Mouse (Mus musculus): Measurements from ENCODE around the gene Tbxas1.

The Tbxas1 gene

GRCm38 (mm10) chr6:38900479-38901126, 25.4 kb downstream of the Tbxas1 start:
- DNase-seq, result no peak

- no peak for DNase-seq
These were observed 25.9 kb downstream of the Tbxas1 start for GRCm38 (mm10) chr6:38901152-38901551.

GRCm38 (mm10) chr6:38901636-38902035, 26.4 kb downstream of the Tbxas1 start:
- no peak for DNase-seq

GRCm38 (mm10) chr6:38902820-38903439, 27.7 kb downstream of the Tbxas1 start:
- no peak for DNase-seq

GRCm38 (mm10) chr6:38906005-38906404, 30.8 kb downstream of the Tbxas1 start:
- no peak for DNase-seq

GRCm38 (mm10) chr6:38908401-38908800, 33.2 kb downstream of the Tbxas1 start:
- no peak for DNase-seq

GRCm38 (mm10) chr6:38910828-38911559, 35.8 kb downstream of the Tbxas1 start:
- peak; percentile 72 for DNase-seq

GRCm38 (mm10) chr6:38912121-38912660, 37.0 kb downstream of the Tbxas1 start:
- DNase-seq, result no peak

GRCm38 (mm10) chr6:38912845-38913244, 37.6 kb downstream of the Tbxas1 start:
- no peak for DNase-seq

- no peak for DNase-seq
These were observed 38.3 kb downstream of the Tbxas1 start for GRCm38 (mm10) chr6:38913386-38914042.

GRCm38 (mm10) chr6:38914181-38914580, 39.0 kb downstream of the Tbxas1 start:
- DNase-seq, result no peak

GRCm38 (mm10) chr6:38915776-38916175, 40.6 kb downstream of the Tbxas1 start:
- no peak for DNase-seq

- no peak for DNase-seq
These were observed 41.4 kb downstream of the Tbxas1 start for GRCm38 (mm10) chr6:38916571-38916970.

- no peak for DNase-seq
These were observed 42.2 kb downstream of the Tbxas1 start for GRCm38 (mm10) chr6:38917415-38917814.

GRCm38 (mm10) chr6:38918728-38919127, 43.5 kb downstream of the Tbxas1 start:
- DNase-seq, result no peak

GRCm38 (mm10) chr6:38919135-38919740, 44.0 kb downstream of the Tbxas1 start:
- no peak for DNase-seq

GRCm38 (mm10) chr6:38920141-38920540, 44.9 kb downstream of the Tbxas1 start:
- DNase-seq, result no peak

GRCm38 (mm10) chr6:38921095-38921809, 46.0 kb downstream of the Tbxas1 start:
- DNase-seq, result no peak

- DNase-seq, result no peak
These were observed 46.6 kb downstream of the Tbxas1 start for GRCm38 (mm10) chr6:38921810-38922116.

- DNase-seq, result no peak
These were observed 47.3 kb downstream of the Tbxas1 start for GRCm38 (mm10) chr6:38922517-38922916.

GRCm38 (mm10) chr6:38923450-38923849, 48.2 kb downstream of the Tbxas1 start:
- no peak for DNase-seq

Data from embryo, embryonic 11 days (tissue).